Mouse (Mus musculus) gastrocnemius, adult 2 months (tissue): ENCODE results near the gene Ube2e2. TPM values are rescaled to one million over a fixed set of nuclear protein-coding genes. Genes with fewer than 3 reads are reported as not detected.

Experiments used
- DNase-seq: peaks from one replicate; pipeline ENCODE4 v3.0.0; 2022
- H3K27ac ChIP-seq: fragments of 200-600 bp; 2 replicates; pipeline ENCODE4 v1.8.1; 2022; ENCODE audit warnings: mild to moderate bottlenecking
- H3K4me3 ChIP-seq: fragments of 200-600 bp; 2 replicates; pipeline ENCODE4 v1.8.1; 2022; ENCODE audit warnings: mild to moderate bottlenecking, moderate library complexity
- CTCF ChIP-seq: fragments of 200-600 bp; IDR thresholded peaks from 2 replicates; pipeline ENCODE4 v1.8.1; 2022; ENCODE audit warnings: antibody characterized with exemption, mild to moderate bottlenecking, moderate library complexity
- intact Hi-C: fragments of 180-260 bp; cut with DNase I; formaldehyde crosslinking; loops from one replicate; pipeline ENCODE4 v1.15.1; 2025
- total RNA-seq, 2 experiments: library from RNA; stranded (reverse); gene quantifications; 2 replicates each; pipeline ENCODE4 v1.2.3; 2021

Gene Ube2e2
- total RNA-seq, 2 experiments from 2014 or later: 5.7 to 7.2 TPM

GRCm38 (mm10) chr14:18657777-18658753 is 236.0 kb downstream of the Ube2e2 start:
- H3K4me3 ChIP-seq: no peak overlapping the region
- TF ChIP-seq CTCF: no peak
- no peak for DNase-seq
- intact Hi-C loops: no loop called here
- no peak overlapping the region for H3K27ac ChIP-seq

GRCm38 (mm10) chr14:18649123-18649675 is 244.9 kb downstream of the Ube2e2 start:
- no peak overlapping the region for H3K4me3 ChIP-seq
- intact Hi-C loops: no loop called here
- TF ChIP-seq CTCF: no peak
- no peak overlapping the region for H3K27ac ChIP-seq
- no peak for DNase-seq

DNA sequence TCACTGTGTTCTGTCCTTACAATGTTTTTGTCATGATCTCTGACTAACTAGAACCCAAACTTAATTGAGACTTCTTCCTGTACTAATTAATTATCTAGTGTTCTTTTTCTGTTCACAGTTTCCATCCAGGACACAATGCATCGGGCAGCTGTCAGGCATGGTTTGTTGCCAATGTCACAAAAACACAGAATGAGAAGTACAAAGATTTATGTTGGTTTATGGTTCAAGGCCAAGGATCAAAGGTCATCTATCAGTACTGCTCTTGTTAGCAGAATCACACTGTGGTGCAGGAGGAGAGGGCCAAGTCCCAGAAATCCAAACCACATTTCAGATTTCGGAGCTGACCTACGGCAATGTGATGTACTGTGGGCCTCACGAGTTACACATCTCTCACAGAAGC is 252.4 kb downstream of the Ube2e2 start:
- intact Hi-C loops: no loop called here
- no peak for DNase-seq
- no peak overlapping the region for H3K27ac ChIP-seq
- TF ChIP-seq CTCF: no peak
- no peak overlapping the region for H3K4me3 ChIP-seq

DNA sequence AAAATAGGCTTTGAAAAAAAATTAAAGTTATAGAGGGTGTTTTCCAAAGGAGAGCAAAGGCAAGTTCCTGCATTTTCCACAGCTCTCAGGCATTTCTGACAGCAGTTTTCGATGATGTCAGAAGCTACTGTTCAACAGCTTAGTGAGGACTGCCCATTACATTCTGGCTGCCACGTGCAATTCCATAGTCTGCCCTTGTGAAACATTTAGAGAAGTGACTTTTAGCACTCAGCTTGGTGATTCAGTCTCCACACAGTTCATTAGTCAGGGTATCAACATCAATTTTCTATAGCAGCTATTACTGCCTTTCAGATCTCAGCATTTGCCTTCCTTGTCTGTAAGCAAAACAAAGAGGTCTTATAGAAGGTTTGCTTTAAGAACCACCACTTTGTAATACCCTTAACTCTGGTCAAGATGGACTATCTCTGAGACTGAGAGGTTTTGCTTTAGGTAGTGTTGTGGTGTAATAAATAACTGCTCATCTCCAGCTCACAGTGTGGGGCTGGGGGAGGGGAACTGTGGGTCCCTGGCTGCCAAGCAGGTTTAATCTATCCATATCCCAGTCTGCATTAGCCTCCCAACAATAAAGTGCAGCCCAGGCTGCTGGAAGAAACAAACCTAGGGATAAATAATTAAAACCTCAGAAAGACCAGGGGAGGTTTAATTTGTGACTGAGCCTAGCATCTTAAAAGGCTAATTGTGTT is 255.2 kb downstream of the Ube2e2 start:
- DNase-seq: no peak
- no peak overlapping the region for H3K27ac ChIP-seq
- no peak for TF ChIP-seq CTCF
- intact Hi-C loops: no loop called here
- no peak overlapping the region for H3K4me3 ChIP-seq

DNA sequence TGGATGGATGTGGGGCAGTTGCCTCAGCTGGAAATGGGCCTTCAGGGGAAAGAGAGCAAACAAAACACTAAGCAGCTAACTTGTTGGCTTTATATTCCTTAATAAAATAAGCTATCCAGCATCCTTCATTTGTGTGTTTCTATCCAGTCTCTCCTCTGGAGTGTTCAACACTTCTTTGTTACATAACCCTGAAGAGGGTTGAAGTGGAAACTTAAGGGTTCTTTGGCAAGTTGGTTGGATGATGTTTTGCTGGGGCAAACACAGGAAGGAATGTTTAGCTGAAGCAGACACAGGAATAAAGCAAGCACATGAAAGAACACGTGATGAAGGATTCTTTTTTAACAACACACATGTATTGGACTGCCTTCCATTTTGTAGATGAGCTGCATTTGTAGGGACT is 256.3 kb downstream of the Ube2e2 start:
- H3K4me3 ChIP-seq: no peak overlapping the region
- DNase-seq: no peak
- intact Hi-C loops: no loop called here
- no peak overlapping the region for H3K27ac ChIP-seq
- no peak for TF ChIP-seq CTCF

- intact Hi-C loops: no loop called here
- TF ChIP-seq CTCF: no peak
These were observed 265.9 kb downstream of the Ube2e2 start for GRCm38 (mm10) chr14:18628170-18628569.

DNA sequence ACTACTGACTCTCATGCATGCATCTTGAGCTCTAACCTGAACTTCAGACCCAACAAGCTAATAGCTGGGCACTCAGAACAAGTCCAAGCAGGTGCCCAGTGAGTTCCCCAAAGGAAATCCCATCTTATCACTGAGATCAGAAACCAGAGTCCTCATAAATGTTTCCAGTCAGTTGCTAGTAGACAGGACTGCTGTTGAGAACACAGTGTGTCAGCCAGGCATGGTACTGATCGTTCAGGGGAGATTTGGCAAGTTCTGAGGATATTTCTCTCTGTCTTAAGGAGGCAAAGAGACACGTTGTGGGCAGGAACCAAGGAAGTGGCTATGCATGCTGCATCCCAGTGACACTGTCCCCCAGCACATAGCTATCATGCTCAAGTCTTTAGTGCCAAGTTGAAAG is 275.5 kb downstream of the Ube2e2 start:
- Histone ChIP-seq H3K27ac (no peak overlapping the region), H3K4me3 (no peak overlapping the region)
- DNase-seq: no peak
- TF ChIP-seq CTCF: no peak
- intact Hi-C loops: no loop called here

More at GRCm38 (mm10) chr14:18628170-18628569, 265.9 kb downstream of the Ube2e2 start:
- Histone ChIP-seq H3K4me3 (no peak overlapping the region), H3K27ac (no peak overlapping the region)
- DNase-seq: no peak

GRCm38 (mm10) chr14:18601927-18602326 is 292.1 kb downstream of the Ube2e2 start:
- Histone ChIP-seq H3K27ac (no peak overlapping the region), H3K4me3 (no peak overlapping the region)
- no peak for TF ChIP-seq CTCF
- no peak for DNase-seq
- intact Hi-C loops: no loop called here

DNA sequence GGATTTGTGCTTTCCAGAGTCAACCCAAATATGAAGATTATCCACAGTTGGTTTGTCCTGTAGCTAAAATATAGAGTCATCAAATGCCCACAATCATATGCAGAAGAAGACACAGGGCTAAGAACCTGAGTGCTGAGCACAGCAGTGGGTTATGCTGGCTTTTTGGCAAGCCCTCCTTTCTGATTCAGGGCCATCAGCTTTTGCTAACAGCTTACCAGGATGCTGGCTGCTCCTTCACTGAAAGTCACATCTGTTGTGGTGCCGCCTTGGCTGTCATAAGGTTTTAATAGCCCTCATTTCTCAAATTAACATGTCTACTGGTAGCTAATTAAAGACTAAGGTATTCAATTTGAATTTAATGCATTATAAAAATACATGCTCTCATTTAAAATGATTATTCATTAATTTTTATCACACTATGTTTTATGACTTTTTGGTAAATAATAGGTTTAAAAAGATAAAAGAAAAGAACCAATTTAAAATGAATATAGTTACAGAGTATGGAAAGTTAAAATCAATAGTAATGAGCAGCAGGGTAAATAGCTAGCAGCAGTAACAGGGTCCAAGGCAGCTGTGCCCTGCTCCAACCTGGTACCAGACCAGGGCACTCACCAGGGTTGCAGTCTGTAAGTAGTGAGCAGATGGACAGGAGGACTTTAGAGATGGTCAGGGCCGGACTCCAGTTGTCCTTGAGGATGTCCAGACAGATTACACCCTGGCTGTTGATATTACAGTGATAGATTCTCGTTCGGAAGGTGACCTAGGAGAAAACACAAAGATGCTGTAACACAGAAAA is 307.6 kb downstream of the Ube2e2 start:
- TF ChIP-seq CTCF: no peak
- intact Hi-C loops: no loop called here
- DNase-seq: no peak
- Histone ChIP-seq H3K4me3 (no peak overlapping the region), H3K27ac (no peak overlapping the region)

DNA sequence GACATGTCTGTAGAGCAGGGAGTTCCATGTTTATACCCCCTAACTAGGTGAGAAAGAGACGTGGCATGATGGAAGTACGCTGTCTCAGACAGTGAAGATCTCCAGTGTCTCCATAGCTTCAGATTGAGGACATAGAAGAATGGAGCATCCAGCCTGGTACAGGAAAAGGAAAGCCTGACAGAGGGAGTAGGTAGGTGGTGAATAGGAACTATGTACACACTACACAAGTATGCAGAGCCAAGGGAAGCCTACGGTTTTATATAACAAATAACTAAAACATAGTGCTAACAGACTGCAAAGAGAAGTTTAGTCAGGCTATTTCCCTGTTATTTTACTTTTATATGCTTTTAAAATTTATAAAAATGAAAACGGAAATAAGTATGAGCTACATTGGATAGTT is 312.3 kb downstream of the Ube2e2 start:
- H3K4me3 ChIP-seq: no peak overlapping the region
- DNase-seq: no peak
- no peak for TF ChIP-seq CTCF
- no peak overlapping the region for H3K27ac ChIP-seq
- intact Hi-C loops: no loop called here

GRCm38 (mm10) chr14:18574756-18575155 is 319.3 kb downstream of the Ube2e2 start:
- H3K27ac ChIP-seq: no peak overlapping the region
- intact Hi-C loops: loop anchor here (10.0 kb wide), 1 partner anchor 320 kb away; the partner anchor contains the start of gene Ube2e2
- DNase-seq: no peak
- TF ChIP-seq CTCF: no peak
- no peak overlapping the region for H3K4me3 ChIP-seq

DNA sequence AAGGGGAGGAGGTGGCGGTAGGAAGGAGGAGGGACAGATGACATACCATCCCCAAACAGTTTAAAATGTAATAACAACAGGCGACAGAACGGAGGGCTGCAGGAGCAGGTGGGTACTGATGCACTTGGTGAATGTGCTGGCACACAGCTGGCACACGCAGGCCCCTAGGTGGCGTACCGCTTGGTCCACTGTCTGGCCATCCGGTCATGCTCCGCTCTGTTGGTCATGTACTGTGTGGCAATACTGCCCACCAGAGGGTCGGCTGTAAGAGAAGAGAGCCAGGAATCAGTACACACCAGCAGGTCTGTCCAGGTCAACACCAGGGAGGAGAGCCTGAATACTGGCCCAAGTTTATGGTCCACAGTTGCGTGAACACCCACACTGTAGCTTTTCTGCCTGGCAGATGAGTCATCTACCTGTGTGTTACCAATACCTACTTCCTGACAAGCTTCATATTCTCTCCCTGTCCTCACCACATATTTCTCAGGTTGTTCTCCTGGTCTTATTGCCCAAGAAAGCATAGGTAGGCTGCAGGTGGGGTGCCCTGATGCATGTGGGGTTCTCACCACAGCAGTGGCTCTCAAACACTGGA is 319.8 kb downstream of the Ube2e2 start:
- DNase-seq: no peak
- TF ChIP-seq CTCF: no peak
- H3K27ac ChIP-seq: no peak overlapping the region
- intact Hi-C loops: loop anchor here (10.0 kb wide), 1 partner anchor 321 kb away; the partner anchor contains the start of gene Ube2e2
- no peak overlapping the region for H3K4me3 ChIP-seq
